Mouse (Mus musculus): ENCODE measurements around the gene Idnk.

- no peak for TF ChIP-seq POLR2A (IDR thresholded peaks at IDR 0.05; ENCODE audit: borderline replicate concordance, control insufficient read depth, low read depth, low read length)
- TF ChIP-seq CTCF (IDR thresholded peaks at IDR 0.05; ENCODE audit: control insufficient read depth, insufficient read depth, low read length): peak; percentile 49; the same call in 1 of the 2 replicates
Measured at GRCm38 (mm10) chr13:58126126-58126525, 31.3 kb upstream of the Idnk start.

Data from bone marrow, adult 2 months (tissue).